Mouse (Mus musculus): ENCODE results near the gene Cacna1d. TPM values are rescaled to one million over a fixed set of nuclear protein-coding genes. Genes with fewer than 3 reads are reported as not detected.

Gene Cacna1d
- total RNA-seq, 2 experiments from 2014 or later, result 0.66 to 0.73 TPM

DNA sequence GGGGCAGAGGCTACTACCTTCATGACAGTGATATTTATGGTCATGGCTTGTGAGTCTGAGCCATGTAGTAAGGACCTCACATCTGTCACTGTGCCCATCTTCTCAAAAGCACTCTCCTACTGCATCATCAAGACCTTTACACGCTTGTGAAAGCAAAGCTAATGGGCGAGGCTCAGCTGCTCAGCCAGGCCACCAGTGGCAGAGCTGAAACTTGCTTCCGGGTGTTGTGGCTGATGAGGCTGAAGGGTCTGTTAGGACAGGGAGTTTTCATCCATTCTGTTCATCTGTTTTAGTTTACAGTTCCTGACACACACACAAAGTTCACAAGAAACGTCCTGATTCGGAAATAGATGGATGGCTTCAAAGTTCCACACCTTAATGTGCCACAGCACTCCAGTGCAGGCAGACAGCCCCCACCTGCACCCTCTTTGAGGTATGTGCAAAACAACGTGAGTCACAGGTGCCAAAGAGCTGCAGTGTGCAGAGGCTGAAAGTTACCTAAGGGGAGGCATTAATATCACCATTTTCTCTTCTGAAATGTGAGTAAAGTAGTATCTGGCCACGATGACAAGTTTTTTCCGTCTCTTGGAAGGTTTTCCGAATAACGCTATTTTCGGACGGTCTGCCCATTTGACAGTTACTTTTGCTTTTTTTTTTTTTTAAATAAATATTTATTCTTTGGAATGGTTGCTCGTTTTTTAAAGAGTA, 306.7 kb downstream of the Cacna1d start:
- DNase-seq, result no peak
- intact Hi-C loops (cut with DNase I; ENCODE audit: low total_unique reads), result no loop called here

DNA sequence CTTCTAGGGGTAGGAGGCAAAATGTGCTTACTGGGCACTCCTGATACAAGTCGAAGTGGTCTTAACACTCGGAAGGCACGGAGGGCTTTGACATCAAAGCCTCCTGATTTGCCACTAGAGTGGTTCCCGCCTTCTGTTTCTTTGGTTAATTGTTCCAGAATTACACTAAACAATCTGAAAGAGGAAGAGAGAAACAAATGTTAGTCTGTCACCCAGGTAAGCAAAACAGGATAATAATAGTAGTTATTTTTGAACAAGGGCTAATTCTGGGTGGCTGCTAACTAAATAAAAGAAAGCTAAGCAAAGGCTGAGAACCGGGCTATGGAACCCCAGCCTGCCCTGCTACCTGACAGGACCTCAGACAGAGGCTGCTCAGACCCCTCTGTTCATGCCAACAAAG, 307.2 kb downstream of the Cacna1d start:
- intact Hi-C loops (cut with DNase I; ENCODE audit: low total_unique reads), result no loop called here
- no peak for DNase-seq

DNA sequence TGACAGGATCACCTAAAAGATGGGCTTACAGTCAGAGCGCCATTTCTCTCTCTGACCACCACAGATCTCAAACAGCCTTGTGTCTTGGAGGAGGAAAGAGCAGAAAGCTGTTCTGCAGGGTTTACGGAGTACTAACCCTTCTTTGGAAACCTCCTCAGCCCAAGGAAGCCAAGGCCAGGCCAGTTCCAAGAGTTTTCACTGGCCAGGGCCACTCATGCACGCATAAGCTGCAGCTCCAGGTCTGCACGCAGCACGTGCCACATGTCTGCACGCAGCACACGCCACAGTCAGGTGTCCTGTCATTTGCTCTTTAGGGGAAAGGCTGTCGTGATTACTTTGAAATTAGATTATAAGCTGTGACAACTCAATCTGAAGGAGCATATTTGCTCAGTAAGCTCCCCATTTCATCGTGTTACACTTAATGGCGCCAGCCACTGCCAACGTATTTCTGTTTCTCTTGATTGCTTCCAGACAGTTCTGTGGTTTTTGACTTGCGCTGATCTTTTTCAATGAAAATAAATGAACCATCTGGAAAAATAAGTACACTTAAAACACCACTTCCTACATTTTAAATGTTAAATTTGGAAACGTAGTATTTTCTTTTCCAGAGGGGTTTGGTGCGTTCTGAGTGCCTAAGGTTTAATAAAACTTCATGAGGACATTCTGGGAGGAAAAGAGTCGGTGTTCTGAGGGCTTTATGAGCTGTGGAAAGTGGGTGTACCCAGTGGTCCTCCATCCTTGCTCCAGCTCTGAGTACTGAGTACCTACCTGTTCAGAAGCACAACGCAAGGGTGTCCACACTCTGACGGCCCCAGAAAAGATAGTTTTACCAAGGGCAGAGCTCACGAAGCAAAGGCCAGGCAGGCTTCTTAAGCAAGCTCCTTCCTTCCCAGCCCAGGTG, 308.4 kb downstream of the Cacna1d start:
- intact Hi-C loops (cut with DNase I; ENCODE audit: low total_unique reads), result no loop called here
- DNase-seq, result no peak

DNA sequence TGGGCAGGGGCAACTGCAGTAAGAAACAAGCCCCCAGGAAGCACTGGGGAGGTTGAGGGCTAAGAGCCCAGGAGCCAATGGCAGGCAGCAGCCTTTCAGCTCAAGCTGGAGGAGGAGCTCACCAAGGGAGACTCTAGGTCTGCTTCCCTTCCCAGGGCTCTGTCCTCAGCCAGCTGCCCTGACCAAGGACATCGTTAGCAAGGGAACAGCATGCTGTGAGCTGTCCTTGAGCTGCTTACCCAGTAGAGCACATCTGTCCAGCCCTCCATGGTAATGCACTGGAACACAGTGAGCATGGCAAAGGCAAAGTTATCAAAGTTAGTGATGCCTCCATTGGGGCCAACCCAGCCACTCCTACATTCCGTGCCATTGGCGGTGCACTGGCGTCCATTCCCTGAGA, 312.9 kb downstream of the Cacna1d start:
- no peak for DNase-seq
- intact Hi-C loops (cut with DNase I; ENCODE audit: low total_unique reads), result no loop called here

DNA sequence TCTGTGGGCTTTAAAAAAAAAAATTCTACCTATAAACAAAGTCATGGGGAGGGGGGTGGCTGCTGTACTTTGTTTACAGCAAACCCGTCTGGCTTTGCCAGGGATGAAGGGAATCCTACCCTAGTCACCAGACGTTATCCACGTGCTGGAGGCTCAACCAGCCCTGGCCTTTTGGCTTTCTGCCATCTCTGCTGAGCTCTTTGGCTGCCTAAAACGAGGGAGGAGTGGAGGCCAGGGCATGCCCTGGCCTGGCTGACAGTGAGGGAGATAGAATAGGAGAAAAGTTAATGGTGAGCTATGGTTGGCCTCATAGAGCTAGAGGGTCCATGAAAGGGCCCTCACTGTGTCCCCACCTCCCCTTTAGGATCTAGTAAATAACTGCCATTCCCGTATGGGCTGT, 313.4 kb downstream of the Cacna1d start:
- intact Hi-C loops (cut with DNase I; ENCODE audit: low total_unique reads), result no loop called here
- DNase-seq, result peak; percentile 26

DNA sequence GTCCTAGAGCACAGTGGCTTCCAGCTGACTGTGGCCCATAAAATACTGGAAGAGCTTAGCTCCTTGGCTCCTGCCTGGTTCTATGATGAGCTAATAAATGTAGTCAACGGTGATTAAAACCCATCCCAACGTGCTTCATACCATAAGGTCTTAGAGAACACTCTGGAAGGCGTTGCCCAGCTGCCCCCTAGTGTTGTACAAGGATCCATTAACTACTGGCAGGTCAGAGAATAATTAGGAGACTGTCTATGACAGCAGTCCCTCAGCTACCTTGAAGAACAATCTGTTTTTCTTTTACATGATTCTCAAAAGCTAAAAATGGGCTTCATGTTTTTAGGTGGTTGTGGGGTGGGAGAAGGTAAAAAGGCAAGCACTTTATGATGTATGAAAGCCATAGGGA, 315.9 kb downstream of the Cacna1d start:
- no peak for DNase-seq
- intact Hi-C loops (cut with DNase I; ENCODE audit: low total_unique reads), result no loop called here

DNA sequence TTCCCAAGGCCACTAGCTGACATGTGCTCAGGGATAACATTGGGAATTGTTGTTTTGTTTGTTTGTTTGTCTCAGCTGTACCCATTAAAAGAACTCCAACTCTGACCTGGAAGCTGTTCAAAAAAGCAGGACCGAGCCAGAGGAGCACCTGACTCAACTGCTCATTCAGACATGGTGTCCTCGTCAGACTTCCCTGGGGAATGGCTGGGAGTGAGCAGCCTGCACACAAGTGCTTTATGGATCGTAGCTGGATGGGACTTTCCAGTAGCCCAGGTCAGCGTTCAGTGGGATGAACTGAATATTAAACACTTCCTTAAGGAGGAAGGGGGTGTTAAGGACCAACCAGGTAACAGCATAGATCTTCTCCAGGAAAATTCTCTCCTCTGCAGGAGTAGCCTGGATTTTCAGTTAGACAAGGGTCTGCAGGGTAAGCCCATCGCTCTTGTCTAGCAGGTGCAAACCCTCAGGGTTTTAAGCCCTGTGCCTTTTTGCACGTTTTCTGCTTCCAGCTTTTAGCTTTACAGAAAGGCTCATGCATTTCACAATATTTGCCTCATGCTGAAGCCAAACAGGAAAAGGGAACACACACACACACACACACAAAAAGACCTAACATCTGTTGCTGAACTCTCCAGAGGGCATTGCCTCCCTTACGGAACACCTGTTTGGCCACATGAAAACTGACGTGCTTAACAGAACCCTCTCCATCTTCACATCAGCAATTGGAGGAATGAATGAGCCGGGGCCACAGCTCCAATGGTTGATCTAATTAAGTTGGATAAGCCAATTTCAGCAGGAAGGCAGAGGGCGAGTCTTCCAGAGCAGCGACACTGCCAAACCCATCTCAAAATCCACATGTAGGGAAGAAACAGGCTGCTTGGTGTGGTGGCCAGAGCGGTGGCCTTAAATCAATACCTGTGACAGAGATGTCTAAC, 318.2 kb downstream of the Cacna1d start:
- intact Hi-C loops (cut with DNase I; ENCODE audit: low total_unique reads), result no loop called here
- DNase-seq, result no peak

DNA sequence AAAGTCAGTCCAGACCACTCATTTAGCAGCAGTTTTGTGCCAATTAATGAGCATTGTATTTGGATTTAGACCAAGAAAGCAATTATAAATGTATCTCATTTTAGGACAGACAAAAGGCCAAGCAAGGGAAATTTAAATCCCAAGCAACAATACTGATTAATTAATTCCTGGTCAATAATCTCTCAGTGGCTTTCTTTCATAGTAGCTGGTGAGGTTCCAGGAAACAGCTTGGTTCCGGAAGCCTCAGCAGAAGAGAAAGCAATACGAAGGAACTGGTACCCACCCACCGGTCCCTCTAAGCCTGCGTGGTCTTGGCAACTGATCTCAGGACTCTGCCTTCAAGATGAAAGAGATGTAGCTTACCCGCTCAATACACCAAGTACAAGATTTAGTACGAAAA, 319.7 kb downstream of the Cacna1d start:
- intact Hi-C loops (cut with DNase I; ENCODE audit: low total_unique reads), result no loop called here
- DNase-seq, result no peak

DNA sequence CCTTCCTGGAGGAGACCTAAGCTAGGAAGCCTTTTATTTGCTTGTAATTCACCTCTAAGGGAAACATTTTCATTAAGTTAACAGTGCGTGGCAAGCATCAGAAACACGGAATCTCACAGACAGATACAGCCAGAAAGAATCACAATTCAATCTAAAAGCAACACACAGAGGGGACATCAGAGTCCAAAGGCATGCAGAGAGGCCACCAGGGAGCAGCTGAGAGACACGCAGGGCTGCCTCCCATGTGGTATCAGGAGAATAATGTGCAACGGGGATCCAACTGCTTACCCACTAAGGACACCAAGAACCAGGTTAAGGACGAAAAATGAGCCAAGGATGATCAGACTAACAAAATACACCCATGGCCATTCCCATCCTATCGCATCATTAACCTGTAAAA, 320.2 kb downstream of the Cacna1d start:
- DNase-seq, result no peak
- intact Hi-C loops (cut with DNase I; ENCODE audit: low total_unique reads), result no loop called here

DNA sequence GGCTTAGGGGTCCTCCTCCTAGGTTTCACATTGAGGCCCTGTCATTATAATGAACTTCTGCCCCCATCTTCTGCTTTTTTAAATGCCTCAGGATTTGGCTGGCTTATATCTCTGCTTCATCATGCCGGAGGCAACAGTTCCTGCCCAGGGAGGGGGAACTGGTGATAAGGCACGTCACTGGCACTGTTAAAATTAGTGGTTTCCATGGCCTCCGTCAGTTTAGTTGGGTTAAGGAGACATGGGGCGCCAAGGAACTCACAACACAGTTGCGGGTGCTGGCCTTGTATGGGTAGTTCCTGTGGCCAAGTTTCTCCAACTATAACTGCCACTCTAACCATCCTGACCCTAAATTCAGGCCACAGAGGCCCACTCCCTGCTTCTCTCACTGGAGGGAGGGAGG, 321.8 kb downstream of the Cacna1d start:
- no peak for DNase-seq
- intact Hi-C loops (cut with DNase I; ENCODE audit: low total_unique reads), result no loop called here

DNA sequence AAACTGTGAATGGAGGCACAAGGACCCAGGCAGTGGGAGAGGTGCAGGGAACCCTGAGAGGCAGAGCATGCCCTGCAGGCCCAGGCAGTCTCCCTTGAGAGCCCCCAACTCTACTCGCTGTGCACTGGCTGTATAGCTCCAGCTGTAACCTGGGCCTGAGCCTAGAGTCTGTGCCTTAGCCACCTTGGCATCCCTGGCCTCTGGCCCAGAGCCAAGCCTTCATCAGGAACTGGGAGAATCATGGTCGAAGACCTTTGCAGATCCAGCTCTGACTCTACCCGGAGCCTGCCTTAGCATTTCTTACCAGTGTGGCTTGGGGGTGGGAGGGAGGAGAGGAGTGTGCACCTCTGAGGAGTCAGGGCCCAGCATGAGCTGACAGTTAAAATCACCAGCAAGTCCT, 322.4 kb downstream of the Cacna1d start:
- intact Hi-C loops (cut with DNase I; ENCODE audit: low total_unique reads), result no loop called here
- DNase-seq, result no peak

DNA sequence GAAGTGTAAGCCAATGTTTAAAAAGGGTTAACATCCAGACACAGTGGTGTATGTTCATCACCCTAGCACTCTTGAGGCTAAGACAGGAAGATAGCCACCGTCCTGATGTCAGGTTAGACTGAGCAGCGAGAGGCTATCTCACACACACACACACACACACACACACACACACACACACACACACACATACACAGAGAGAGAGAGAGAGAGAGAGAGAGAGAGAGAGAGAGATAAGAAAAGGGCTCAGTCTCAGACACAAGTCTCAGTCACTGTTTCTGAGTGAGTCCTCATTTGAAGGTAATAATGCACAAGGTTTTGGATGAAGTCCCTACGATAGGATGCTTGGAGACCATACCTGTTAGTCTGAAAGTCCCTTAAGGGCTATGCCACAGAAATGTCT, 322.9 kb downstream of the Cacna1d start:
- DNase-seq, result no peak
- intact Hi-C loops (cut with DNase I; ENCODE audit: low total_unique reads), result no loop called here

DNA sequence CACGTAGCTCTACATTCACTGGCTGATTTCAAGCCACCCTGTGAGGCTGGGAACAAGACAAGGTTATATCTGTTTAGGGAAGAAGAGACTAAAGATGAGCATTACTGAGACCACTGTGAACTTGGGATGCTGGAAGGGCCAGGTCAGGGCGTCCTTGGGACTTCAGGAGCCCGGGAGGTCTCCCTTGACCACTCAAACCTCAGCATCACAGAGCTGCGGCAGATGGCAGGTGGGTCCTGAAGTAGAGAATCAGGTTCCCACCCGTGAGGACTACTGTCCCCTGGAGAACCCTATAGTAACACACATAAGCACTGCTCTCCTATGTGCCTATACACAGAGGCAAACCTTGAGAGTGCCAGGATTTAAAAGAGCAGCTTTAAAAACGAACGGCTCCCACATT, 323.6 kb downstream of the Cacna1d start:
- intact Hi-C loops (cut with DNase I; ENCODE audit: low total_unique reads), result no loop called here
- no peak for DNase-seq

DNA sequence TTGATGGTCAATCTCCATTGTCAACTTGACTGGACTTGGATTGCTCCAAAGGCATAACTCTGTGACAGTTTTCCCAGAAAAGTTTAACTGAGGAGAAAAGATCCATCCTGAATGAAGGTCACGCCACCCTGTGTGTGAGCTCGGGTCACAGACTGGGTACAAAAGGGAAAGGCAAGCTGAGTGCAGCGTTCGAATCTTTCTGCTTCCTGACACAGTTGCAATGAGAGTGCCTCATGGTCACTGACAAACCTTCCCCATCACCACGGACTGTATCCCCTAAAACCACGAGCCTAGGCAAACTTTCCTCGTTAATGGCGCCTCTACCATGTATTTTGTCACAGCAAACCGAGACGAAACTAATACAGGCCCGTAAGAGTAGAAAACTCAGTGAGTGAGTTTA, 325.2 kb downstream of the Cacna1d start:
- intact Hi-C loops (cut with DNase I; ENCODE audit: low total_unique reads), result no loop called here
- no peak for DNase-seq

DNA sequence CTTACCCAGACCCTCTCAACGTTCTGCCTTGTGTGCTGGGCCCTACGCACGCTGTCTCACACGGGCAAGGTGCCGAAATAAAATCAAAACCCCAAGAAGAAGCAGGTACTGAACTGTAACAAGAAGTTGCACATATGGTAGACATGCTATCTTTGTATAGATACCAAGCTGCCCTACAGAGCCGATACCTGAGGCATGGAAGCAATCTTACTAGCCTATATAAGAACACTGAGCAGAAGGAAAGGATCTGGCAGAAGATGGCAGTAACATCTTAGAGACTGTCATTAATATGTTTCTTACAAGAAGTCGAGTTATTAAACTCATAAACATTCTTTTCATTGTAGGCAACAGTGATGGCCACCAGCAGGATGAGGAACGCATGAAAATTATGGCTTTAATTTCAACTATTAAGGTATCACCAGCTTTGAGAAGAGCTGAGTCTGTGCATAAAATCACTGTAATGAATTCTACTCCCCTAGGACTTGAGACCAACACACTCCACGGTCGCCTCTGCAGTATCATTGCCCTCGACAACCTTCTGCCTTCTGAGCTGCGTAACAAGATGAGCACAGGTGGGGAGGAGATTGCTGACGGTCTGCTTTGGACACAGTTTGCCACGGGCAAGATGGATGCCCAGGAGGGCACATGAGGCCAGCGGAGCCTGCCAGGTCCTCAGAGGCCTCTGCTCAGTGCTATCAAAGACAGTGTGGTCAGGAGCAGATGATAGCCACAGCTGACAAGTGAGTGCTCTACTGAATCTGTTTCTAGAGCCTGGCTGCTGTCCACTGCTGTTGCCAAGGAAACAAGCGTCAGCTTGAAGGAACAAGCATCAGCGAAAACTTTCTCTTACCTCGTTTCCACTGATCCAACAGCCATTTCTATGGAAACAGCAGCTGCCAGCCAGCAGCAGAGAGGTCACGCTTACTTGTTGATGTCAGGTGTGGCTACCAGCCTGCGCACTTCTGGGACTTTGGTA, 327.2 kb downstream of the Cacna1d start:
- DNase-seq, result peak; percentile 38
- intact Hi-C loops (cut with DNase I; ENCODE audit: low total_unique reads), result no loop called here

DNA sequence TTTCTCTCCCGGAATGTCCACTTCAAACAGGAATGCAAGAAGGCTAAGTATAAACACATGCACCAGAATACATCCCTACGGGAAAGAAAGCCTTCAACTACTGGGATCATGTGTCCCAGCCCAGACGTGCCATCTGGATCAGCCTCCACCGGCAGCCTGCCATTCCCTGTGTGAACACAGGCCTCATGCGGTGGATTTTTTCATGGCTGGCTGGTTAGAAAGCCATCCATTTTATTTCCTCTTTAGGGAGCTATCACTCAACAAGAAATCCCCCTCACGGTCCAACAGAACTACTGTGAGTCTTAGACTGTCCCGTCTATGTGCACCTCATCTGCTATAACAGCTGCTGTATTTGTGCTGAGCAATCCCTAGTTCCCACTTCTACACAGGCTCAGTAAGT, 343.5 kb downstream of the Cacna1d start:
- peak; percentile 64 for DNase-seq
- intact Hi-C loops (cut with DNase I; ENCODE audit: low total_unique reads), result no loop called here

DNA sequence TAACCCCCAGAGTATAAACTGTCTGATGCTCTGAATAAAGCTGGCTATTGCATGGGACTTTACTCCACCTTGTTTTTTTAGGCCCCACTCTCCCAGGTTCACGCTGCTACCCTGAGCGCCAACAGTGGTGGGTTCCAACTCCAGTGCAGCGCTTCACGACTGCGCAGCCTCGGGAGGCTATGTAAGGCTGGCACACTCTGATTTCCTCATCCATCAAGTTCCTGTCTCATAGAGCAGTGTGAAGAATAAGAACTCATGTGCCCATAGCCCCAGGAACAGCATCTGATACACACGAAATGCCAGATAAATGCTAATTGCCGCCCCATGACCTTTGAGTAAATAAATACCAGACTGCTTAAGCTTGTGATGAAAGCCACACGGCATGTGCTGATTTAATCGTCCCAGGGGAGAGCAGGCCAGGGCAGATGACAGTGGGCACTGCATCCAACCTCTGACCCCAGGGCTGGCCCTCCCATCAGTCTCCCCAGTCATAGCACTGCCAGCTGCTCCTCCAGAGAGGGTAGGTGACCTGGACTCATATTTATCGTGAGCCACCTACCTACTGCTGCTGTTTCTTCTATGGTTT, 352.8 kb downstream of the Cacna1d start:
- DNase-seq, result no peak
- intact Hi-C loops (cut with DNase I; ENCODE audit: low total_unique reads), result loop anchor here (10.0 kb wide), 1 partner anchor 436 kb away; no protein-coding TSS in a partner anchor

DNA sequence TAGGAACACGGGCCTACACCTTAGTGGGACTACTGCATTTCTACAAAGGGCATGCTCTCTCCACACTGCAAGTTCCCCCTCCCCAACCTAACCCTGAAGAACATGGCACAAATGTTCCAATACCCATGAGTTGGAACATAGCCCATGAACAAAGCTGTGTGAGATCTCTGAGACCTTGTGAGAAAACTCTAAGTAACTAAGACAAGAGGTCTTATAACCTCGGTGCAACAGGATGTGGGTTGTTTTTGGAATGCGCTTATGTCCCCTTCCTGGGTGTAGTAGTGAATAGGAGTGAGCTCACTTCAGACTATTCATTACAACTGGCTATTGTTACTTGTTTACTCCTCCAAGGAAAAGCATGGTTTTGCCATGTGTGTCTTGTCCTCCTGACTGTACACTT, 353.3 kb downstream of the Cacna1d start:
- no peak for DNase-seq
- intact Hi-C loops (cut with DNase I; ENCODE audit: low total_unique reads), result loop anchor here (2.0 to 10.0 kb wide), 2 partner anchors 323 to 437 kb away; no protein-coding TSS in a partner anchor
